Mouse (Mus musculus) liver, postnatal 0 days (tissue): ENCODE results near the gene Bnip2. TPM values are rescaled to one million over a fixed set of nuclear protein-coding genes. Genes with fewer than 3 reads are reported as not detected.
"Not testable (repeated sequence)": the region's sequence is repeated elsewhere in the genome, so short reads cannot be mapped to it uniquely, and the experiment has no call there.

Source experiments
- ATAC-seq: fragments of 200-750 bp; cut with Nextera tagmentation; 2 replicates; pipeline ENCODE4 v1.8.0; 2017; ENCODE audit warnings: mild to moderate bottlenecking, moderate library complexity
- DNase-seq: peaks from one replicate; pipeline ENCODE4 v3.0.0-alpha.2; 2016
- H3K27ac ChIP-seq: fragments of 300-500 bp; sonication (generic); 2 replicates; pipeline ENCODE4 v1.5.1; 2014; ENCODE audit warnings: antibody characterized with exemption, moderate library complexity, mild to moderate bottlenecking, low read depth
- H3K27me3 ChIP-seq: fragments of 300-500 bp; sonication (generic); 2 replicates; pipeline ENCODE4 v1.6.1; 2014; ENCODE audit warnings: low read length, control low read depth, mixed read lengths; ENCODE audit not compliant: insufficient read depth
- H3K36me3 ChIP-seq: fragments of 300-500 bp; sonication (generic); replicated peaks from 2 replicates; pipeline ENCODE4 v1.6.1; 2014; ENCODE audit warnings: mild to moderate bottlenecking, control low read depth, low read length, moderate library complexity, mixed read lengths; ENCODE audit not compliant: insufficient read depth
- H3K4me1 ChIP-seq: fragments of 300-500 bp; sonication (generic); 2 replicates; pipeline ENCODE4 v1.6.1; 2014; ENCODE audit warnings: antibody characterized with exemption, mild to moderate bottlenecking, control low read depth; ENCODE audit not compliant: insufficient read depth
- H3K4me2 ChIP-seq: fragments of 300-500 bp; sonication (generic); 2 replicates; pipeline ENCODE4 v1.6.1; 2014; ENCODE audit warnings: low read depth, mild to moderate bottlenecking, low read length, moderate library complexity, mixed read lengths
- H3K4me3 ChIP-seq: fragments of 300-500 bp; sonication (generic); 2 replicates; pipeline ENCODE4 v1.5.1; 2014; ENCODE audit warnings: low read depth, low read length
- H3K9ac ChIP-seq: fragments of 300-500 bp; sonication (generic); replicated peaks from 2 replicates; pipeline ENCODE4 v1.6.1; 2014; ENCODE audit warnings: mild to moderate bottlenecking, moderate library complexity
- H3K9me3 ChIP-seq: fragments of 300-500 bp; sonication (generic); 2 replicates; pipeline ENCODE4 v1.6.1; 2016; ENCODE audit warnings: mild to moderate bottlenecking, control low read depth, low read length, mixed read lengths
- CTCF ChIP-seq: sonication (generic); IDR thresholded peaks from 2 replicates; pipeline ENCODE4 v1.5.1; 2016; ENCODE audit warnings: antibody characterized with exemption, low read depth
- EP300 ChIP-seq: IDR thresholded peaks from 2 replicates; pipeline ENCODE4 v1.6.1; 2016; ENCODE audit warnings: antibody characterized with exemption, low read depth, mild to moderate bottlenecking
- WGBS: fragments of 180-500 bp; shearing (Covaris S2); extraction: QIAGEN DNeasy Blood & Tissue Kit; methylation state at CpG from one replicate; pipeline ENCODE4 v1.1.7; 2014; ENCODE audit not compliant: insufficient replicate concordance; 5-methylcytosine and 5-hydroxymethylcytosine counted together
- polyA plus RNA-seq: library from polyadenylated mRNA; unstranded; fragments of >200 nt; fragmentation: Nextera tagmentation; extraction: Ambion mirVana; gene quantifications from 2 replicates; pipeline ENCODE4 v1.2.1, GENCODE M21; 2015

Bnip2 gene
- polyA plus RNA-seq, 1 experiment from 2014 or later = 42.5 TPM

DNA sequence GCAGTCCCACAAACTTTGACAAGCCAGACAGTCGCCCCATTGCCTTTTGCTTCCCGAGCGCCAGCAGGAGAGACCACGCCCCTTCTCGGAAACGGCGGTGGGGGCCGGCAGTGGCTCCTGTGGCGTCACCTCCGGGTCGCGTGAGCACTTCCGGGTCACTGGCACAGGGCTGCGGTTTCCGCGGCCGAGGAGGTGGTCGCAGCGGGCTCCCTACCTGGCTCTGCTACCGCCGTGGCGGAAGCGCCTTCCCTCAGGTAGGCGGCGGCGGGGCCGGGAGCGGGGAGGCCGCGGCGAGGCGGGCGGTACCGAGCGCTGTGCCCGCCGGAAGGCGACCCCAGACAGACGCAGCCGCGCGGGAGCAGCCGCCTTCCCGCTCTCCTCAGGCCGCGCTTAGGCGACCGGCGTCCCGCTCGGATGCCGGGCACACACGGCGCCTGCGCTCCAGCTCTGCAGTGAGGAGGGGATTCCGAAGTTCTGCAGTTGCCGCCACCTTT, 23.2 kb downstream of the Bnip2 start, which contains the start of gene Gtf2a2:
TSS of gene Gtf2a2 (plus strand) at position 143 of the 494 bp plus-strand sequence.
- Histone ChIP-seq H3K9me3 (no peaks in the 10 kb centered on the region), H3K27me3 (no peaks in the 10 kb centered on the region), H3K27ac (peak within 1 kb of the TSS; percentile 99), H3K4me2 (peak within 1 kb of the TSS; percentile 81), H3K9ac (peak within 1 kb of the TSS; percentile 98), H3K4me3 (peak within 1 kb of the TSS; percentile 99), H3K36me3 (peaks cover 23% of the 10 kb centered on the region), H3K4me1 (peaks cover 32% of the 10 kb centered on the region)
- TF ChIP-seq CTCF = no peak
- 0 out of 2 replicates have a peak, but pooled peaks have one; percentile 50 for TF ChIP-seq EP300
- ATAC-seq (peak; percentile 83), DNase-seq (peak; percentile 97)
- WGBS = under 1% methylated on average over 47 of the region's 57 CpGs

DNA sequence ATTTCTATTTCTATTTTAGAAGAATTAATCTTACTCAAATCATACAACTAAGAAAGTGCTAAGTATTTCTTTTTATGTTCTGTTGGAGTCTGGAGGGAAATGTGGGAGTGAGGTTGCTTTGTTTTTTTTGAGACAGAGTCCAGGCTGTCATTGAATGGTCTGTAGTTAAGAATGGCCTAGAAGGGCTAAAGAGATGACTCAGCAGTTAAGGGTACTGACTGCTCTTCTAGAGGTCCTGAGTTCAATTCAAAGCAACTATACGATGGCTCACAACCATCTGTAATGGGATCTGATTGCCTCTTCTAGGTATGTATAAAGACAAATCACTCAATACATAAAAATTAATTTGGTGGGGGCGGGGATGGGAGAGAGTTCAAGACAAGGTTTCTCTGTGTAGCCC, 26.4 kb downstream of the Bnip2 start:
- WGBS = 82% methylated on average over 2 of the region's 2 CpGs
- no peak for DNase-seq
- Histone ChIP-seq H3K4me1 (peaks cover 13% of the 10 kb centered on the region), H3K4me2 (no peak overlapping the region), H3K27me3 (no peaks in the 10 kb centered on the region), H3K9ac (no peak overlapping the region), H3K9me3 (no peaks in the 10 kb centered on the region), H3K4me3 (no peak overlapping the region), H3K36me3 (peaks cover 22% of the 10 kb centered on the region), H3K27ac (0 out of 2 replicates have a peak overlapping the region, but pooled peaks have one; percentile 6)
- no peak for TF ChIP-seq EP300
- no peak for TF ChIP-seq CTCF
- no peak for ATAC-seq

DNA sequence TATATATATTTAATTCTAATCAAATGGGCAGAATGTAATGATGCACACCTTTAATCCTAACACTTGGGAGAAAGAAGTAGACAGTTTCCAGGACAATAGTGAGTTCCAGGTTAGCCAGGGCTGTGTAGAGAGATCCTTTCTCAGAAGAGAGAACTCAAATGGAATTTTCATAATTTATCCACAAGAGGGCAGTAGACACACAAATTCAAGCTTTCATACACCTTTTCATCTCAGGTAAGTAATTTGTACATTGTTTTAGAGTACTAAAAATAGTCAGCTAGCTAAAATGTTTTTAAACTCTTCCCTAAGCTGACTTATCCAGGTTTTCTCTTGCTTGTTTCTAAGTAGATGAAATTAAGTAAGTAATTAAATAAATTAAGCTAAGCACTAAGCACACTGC, 29.6 kb downstream of the Bnip2 start:
- no peaks in the 10 kb centered on the region for H3K27me3 ChIP-seq
- no peak overlapping the region for H3K27ac ChIP-seq
- peaks cover 7% of the 10 kb centered on the region for H3K4me1 ChIP-seq
- DNase-seq (no peak), ATAC-seq (no peak)
- no peaks in the 10 kb centered on the region for H3K9me3 ChIP-seq
- TF ChIP-seq EP300 (no peak), CTCF (peak; percentile 60)
- no peak overlapping the region for H3K9ac ChIP-seq
- peaks cover 32% of the 10 kb centered on the region for H3K36me3 ChIP-seq
- no peak overlapping the region for H3K4me3 ChIP-seq
- H3K4me2 ChIP-seq = no peak overlapping the region

DNA sequence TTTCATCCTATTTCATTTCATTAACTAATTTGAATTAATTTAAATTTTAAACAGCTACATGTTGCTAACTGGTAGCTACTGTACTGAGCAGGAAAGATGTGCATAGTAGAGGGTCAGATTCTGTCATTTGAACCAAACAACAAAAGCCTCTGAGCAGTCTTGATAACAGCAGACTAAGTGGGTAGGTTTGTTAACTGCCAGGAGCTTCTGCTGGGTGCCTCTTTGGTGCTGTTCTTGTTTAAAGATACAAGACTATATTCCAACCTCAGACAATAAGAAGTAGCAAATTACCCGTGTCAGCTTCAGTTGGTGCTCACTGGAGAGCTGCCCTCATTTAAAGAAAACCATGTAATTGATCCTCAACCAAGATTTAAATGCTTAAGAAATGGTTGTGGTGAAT, 32.3 kb downstream of the Bnip2 start:
- H3K27ac ChIP-seq = no peak overlapping the region
- TF ChIP-seq EP300 (no peak), CTCF (no peak)
- ATAC-seq = no peak

DNA sequence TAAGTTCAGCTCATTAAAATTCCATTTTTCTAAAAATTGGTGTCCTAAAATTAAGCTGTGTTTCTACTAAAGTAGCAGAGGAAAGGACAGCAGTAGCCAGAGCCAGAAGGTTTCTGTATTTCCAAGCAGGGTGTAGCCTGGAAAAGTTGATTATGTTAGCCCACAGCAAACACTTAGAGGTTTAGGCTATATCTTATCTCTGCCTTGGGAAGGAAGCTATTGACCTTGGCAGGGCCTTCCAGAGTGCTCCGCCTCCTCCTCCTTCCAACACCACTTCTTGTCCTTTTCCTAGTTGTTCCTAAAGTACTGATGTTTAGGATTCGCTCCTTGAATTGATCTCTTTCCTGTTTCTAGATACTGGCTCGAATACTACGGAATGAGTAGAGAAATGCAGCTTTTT, 32.8 kb downstream of the Bnip2 start:
- peaks cover 7% of the 10 kb centered on the region for H3K4me1 ChIP-seq
- no peaks in the 10 kb centered on the region for H3K27me3 ChIP-seq
- no peak overlapping the region for H3K9ac ChIP-seq
- no peak overlapping the region for H3K27ac ChIP-seq
- DNase-seq (no peak), ATAC-seq (no peak)
- no peak for TF ChIP-seq EP300
- no peak for TF ChIP-seq CTCF
- H3K36me3 ChIP-seq = peaks cover 26% of the 10 kb centered on the region
- WGBS = 86% methylated on average over 4 of the region's 4 CpGs
- H3K4me3 ChIP-seq = no peak overlapping the region
- H3K4me2 ChIP-seq = no peak overlapping the region
- H3K9me3 ChIP-seq = no peaks in the 10 kb centered on the region

More for the DNA sequence above, 32.3 kb downstream of the Bnip2 start:
- DNase-seq = no peak
- peaks cover 30% of the 10 kb centered on the region for H3K36me3 ChIP-seq
- 42% methylated on average over 1 of the region's 1 CpGs for WGBS
- H3K27me3 ChIP-seq = no peaks in the 10 kb centered on the region
- no peaks in the 10 kb centered on the region for H3K9me3 ChIP-seq
- H3K4me1 ChIP-seq = peaks cover 7% of the 10 kb centered on the region
- H3K9ac ChIP-seq = no peak overlapping the region
- H3K4me3 ChIP-seq = no peak overlapping the region
- no peak overlapping the region for H3K4me2 ChIP-seq

DNA sequence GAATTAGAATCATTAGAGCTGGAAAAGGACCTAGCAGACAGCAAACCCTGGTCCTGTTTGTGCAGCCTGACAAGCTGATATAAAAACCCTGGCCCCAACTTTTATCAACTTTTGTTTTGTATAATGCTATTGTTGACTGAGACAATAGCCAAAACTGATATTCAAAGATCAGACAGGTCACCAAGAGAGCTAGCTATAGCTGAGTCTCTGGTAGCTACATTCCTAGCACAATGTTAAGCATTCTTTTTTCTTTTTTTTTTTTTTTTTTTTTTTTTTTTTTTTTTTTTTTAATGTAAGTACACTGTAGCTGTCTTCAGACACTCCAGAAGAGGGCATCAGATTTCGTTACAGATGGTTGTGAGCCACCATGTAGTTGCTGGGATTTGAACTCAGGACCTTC, 34.3 kb downstream of the Bnip2 start:
- peaks cover 19% of the 10 kb centered on the region for H3K36me3 ChIP-seq
- not testable (repeated sequence) for H3K27me3 ChIP-seq, H3K9me3 ChIP-seq, DNase-seq, H3K4me1 ChIP-seq, H3K4me3 ChIP-seq, H3K4me2 ChIP-seq, H3K9ac ChIP-seq, ATAC-seq, H3K27ac ChIP-seq
- 57% methylated on average over 1 of the region's 1 CpGs for WGBS

DNA sequence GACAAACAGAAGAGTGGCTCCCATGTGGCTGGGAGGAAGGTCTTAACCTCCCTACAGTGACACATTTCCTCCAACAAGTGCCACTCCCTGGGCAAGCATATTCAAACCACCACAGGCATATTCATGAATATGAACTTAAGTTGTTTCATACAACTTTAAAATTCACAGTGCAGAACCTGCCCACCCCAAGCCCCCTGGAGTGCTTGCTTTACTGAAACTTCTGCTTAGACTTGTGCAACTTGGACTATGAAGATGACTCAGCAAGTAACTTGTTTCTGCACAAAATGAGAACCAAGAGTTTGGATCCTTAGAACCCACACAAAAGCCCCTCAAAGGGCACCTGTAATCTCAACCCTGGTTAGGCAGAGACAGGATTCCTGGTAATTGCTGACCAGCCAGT, 35.4 kb downstream of the Bnip2 start:
- ATAC-seq (no peak), DNase-seq (no peak)
- TF ChIP-seq CTCF (no peak), EP300 (no peak)
- peaks cover 7% of the 10 kb centered on the region for H3K4me1 ChIP-seq
- H3K4me3 ChIP-seq = no peak overlapping the region
- no peak overlapping the region for H3K9ac ChIP-seq
- H3K9me3 ChIP-seq = no peaks in the 10 kb centered on the region
- H3K4me2 ChIP-seq = no peak overlapping the region
- H3K27me3 ChIP-seq = no peaks in the 10 kb centered on the region
- H3K27ac ChIP-seq = no peak overlapping the region
- peaks cover 12% of the 10 kb centered on the region for H3K36me3 ChIP-seq
